Mouse (Mus musculus) spleen, postnatal 36 days (tissue): ENCODE measurements at regions not wholly inside any gene's neighbourhood (a gene's known extent, or its start where the extent isn't known, plus 50 kb on each side); places are given as distances from the start of the nearest gene placed in this dataset.

Experiments used
- DNase-seq, 2 experiments: peaks; one replicate each; pipeline ENCODE4 v3.0.0; 2022; ENCODE audit warnings: low spot score in 2 of 2, mixed read lengths in 1 of 2

DNA sequence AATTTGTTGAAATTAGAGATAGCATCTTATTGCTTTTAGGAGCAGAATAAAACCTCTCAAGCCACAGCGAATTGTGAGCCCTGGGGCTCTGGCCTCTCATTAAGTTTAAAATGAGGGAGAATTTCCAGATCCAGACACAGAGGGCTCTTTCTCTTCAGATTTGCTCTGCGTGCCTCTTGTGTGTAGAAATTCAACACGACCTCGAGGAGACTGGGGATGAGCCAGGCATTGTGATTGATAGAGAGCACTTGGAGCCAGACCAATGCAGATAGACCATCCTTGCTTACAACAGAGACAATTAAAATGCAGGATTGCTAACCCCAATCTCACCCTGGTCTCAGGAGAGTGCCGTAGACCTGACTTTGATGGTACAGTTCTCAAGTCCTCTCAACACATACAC is 121.9 kb upstream of the Gas1 start:
- no peak for DNase-seq

- DNase-seq: no peak
These were observed 126.4 kb upstream of the Gas1 start for GRCm38 (mm10) chr13:60303561-60303960.

- DNase-seq: no peak
These were observed 128.1 kb upstream of the Gas1 start for GRCm38 (mm10) chr13:60305028-60305810.

DNA sequence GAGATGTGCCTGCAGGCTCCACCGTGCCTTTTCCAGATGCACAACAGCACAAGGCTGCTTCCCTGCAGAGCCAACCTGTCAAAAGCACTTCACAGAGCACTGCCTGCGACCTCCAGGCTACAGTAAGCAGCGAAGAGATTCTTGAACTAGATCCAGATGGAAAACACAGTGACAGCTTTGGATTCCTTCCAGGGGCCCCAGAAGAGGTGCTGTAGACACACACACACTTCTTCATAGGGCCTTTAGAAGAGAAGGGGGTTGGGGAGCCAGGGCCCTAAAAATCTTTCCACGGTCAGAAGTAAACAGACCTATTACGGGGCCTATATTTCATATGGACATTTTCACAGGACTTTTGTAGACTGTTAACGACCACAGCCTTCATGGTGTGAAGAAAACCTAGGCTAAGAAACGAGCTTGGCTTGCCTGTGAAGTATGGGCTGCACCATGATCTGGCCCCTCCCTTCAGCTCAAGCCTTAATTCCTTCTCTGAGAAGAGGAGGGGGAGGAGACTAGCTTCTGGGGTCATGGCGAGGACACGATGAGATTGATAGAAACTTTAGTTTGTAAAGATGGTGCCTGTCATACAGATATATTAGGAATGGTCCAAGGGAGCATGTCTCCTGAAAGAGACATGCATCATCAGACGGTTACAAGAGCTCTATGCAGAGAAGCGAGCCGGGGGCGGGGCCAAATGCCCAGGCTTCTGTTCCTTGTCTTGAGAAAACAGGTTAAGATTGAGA is 131.1 kb upstream of the Gas1 start:
- no peak for DNase-seq

- no peak for DNase-seq
These were observed 132.3 kb upstream of the Gas1 start for GRCm38 (mm10) chr13:60309482-60309881.

DNA sequence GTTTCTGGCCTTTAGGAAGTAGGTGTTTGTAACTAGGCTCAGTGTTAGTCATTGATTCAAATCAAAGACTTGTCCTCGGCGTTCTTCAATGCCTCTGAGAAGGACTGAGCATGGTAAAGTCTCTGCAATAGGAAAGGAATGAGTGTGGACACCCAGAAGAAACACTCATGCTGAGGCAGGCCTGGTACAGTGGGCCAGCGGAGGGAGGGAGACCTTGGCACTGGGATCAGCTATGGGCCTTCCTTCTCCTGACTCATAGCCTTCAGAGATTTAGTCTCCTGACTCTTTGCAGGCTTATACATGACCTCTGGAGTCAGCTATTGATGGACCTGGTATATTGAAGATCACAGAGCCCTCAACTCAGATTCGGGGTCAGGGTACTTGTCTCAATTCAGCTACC is 132.8 kb upstream of the Gas1 start:
- no peak for DNase-seq

DNA sequence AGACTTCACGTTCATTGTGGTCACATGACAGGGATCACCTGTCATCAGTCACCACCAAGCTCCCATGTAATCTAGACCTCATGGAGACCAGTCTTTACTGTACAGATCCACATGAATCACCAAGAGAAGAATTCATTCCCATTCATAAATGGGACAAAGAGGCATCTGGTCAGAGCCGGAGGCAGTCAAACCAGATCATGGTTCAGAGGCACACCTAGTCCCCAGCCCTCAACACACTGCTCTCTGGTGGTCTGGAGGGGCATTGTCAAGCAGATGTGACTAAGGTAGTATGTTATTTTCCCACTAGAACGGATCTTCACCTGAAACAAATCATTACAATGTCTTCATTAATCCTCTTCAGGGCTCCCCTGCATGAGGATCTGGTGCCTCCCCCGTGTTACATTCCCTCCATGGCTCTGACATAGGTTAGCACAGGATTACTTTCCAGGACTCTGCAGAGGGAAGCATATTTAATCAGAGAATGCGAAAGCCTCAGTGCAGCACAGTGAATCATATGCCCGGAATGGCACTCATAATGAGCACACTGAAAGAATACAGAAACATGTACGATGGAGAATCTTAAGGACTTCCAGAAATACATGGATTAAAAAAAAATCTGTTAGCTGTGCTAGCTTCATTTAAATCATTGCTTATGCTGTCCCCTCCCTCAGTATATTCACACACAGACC is 135.4 kb upstream of the Gas1 start:
- no peak for DNase-seq

GRCm38 (mm10) chr13:60318436-60319020 is 141.4 kb upstream of the Gas1 start:
- DNase-seq: no peak

- no peak for DNase-seq
These were observed 142.1 kb upstream of the Gas1 start for GRCm38 (mm10) chr13:60319268-60319667.

DNA sequence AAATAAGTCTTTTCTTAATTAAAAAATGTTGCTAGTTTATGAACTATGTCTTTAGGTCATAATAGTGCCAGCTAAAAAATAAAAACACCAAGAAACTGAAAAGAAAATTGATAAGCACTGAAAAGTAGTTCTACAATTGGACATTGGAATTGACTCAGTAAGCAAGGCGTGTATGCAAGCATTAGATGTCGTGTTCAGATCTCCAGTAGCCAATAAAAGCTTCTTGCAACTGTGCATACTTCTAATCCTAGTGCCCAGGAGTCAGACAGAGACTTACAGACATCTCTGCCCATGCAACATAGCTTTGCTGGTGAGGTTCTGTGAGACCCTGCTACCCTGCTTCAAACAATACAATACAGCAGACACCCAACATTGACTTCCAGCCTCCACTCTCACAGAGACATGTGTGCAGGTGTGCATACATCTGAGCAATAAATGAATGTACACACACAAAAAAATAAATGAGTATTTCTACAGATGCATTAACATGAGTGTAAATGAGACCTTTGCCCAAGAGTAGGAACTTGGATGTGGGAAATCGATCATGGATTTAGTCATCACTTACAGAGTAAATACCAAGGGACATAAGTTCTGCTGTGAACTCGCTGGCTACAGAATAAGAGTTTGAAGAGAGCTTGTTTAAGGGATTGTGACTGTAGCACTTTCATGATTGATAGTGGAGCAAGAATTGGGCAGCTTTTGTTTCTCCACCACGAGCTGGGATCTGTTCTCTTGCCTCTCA is 142.9 kb upstream of the Gas1 start:
- DNase-seq: no peak

DNA sequence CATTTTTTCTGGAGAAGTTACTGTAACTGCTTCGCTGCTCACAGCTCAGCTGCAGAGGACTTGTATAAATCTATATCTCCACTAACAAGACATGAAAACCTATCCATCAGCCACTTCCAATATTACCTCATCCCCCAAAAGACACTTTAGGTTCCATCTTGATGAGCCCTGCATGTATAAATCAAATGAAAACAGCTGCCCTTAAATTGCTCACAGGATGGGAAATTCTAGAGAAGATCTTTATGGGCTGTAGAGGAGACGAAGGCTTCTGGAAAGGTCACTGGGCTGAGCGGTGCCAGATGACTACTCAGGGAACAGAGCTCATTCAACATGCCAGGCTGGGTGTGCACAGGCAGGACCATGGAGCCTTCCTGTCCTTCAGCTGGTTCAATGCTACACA is 145.4 kb upstream of the Gas1 start:
- no peak for DNase-seq

DNA sequence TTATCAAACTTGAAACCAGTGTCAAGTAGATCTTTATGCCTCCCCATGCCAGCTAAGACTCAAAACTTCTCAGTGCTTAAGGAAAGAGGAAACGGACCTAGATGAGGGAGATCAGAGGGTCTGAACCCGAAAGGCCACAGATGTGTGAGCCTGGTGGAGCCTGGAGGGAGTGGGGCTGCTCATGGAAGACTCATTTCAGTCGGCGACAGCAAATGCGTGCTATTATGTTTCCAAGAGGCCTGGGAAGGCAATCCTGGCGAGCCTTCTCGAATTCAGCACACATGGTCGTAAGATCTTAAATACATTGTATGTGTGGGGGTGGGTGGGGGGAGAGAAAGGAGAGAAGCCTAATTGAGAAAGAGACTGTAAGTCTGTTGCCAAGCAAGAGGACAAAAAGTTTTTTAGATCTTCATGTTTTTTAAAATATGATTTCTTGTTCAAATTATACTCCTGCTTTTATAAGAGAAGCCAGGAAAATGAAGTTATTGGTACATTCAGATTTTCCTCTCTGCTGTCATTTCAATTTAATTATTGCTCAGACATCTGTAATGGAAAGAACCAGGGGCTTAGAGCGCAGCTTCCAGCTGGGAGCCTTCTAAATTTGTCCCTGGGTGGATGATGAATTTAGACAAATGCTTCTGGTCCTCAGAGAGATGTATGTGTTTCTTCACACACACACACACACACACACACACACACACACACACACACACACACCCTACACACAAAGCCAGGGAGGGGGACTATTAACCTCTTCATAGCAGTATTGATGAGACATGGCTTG is 153.5 kb upstream of the Gas1 start:
- DNase-seq: no peak

- no peak for DNase-seq
These were observed 159.0 kb upstream of the Gas1 start for GRCm38 (mm10) chr13:60336196-60336595.

- DNase-seq: no peak
These were observed 160.2 kb upstream of the Gas1 start for GRCm38 (mm10) chr13:60337383-60337782.

- DNase-seq: no peak
These were observed 160.9 kb upstream of the Gas1 start for GRCm38 (mm10) chr13:60338107-60338506.

DNA sequence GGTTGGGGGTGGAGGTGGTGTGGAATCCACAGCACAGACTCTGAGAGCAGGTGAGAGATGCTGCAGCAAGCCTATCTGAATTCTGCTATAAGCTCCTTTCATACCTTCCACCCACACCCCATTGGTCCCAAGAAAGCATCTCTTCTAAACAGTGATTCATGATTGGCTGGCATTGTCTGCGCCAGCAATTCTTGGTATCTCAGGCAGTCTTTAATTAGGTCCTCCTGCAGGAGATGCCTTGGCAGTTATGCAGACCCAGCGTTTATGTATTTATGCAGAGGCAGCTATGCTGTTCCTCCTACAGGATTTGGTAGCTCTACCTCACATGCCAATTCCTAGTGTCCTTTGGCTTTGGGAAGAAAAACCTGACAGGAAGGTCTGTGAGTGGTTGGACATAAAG is 162.9 kb upstream of the Gas1 start:
- DNase-seq: no peak

DNA sequence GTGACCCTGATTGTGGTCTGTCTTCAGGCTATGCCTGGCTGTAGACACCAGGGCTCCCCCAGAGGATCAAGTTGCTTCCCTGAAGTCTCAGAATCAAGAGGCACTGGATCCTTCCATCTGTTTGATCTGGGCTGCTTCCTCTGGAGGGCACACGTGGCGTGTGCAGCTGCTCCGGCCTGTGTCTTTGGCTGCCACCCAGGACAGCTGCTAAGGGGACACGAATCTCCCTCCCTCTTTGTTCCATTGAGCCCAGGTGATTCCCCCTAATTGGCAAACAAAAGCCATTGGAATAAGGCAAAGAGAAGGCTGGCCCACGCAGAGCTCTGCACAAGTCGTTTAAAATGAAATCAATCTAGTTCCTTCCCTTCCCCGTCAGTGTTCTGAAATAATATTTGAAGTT is 170.7 kb upstream of the Gas1 start:
- DNase-seq: no peak

- DNase-seq: no peak
These were observed 171.3 kb upstream of the Gas1 start for GRCm38 (mm10) chr13:60348438-60348837.

DNA sequence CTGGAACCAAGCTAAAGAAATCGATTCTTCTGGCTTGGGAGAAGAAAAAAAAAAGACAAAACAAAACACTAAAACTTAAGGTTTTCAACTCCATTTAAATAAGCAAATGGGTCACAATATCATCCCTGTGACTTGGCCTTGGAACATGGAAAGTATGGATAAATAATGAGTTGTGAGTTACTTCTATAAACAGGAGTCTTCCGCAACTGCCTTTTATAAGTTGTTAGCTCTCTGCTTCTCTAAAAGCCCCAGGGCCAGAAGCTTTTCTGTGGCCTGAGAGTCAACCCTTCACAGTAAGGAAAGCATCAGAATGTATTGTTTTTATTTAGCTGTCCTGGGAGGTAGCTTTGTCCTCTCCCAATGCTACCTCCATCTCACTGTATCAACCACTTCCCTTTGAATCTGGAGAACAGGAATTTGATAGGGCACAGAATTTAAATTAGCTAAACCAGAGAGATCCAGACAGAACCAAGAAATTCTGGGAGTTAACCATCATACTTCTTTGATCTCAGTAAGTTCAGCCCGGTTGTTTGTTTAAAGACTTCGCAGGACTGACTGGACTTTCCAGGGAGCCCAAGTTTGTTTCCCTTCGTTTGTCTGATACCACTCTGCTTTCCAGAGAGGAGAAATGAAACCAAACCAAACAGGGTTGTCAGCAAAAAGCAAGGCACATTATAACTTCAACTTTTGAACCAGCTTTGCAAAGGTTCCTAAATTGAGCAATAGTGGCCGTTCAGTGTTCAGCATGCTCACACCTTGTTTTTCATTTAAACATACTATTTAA is 178.7 kb upstream of the Gas1 start:
- no peak for DNase-seq
